Mouse (Mus musculus): Measurements from ENCODE around the gene Ripk3.

DNA sequence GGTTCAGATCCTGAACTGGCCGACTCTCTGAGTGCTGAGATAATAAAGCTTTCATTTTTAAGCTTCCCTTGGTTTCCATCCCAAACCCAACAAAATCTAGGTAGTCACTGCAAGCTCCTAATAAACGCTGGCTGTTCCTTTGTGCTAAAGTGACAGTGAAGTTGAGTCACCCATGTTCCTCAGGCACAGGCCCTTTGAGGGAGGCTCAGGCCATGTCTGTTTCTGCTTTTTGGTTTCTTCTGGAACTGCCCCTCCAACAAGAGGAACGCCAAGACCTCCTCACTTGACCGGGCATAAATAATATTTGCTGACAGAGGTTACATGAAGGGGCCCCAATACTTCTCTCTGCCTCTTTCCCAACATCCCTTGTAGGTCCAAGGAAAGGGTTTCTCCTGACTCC, 52.9 kb downstream of the Ripk3 start:
- TF ChIP-seq EP300 (IDR thresholded peaks at IDR 0.05; ENCODE audit: low read length) (no peak), GABPA (IDR thresholded peaks at IDR 0.05; ENCODE audit: insufficient replicate concordance, low read depth, low read length) (no peak), SIN3A (IDR thresholded peaks at IDR 0.05; ENCODE audit: low read length) (no peak), CTCF (conservative IDR thresholded peaks at IDR 0.05 in 1 of 2, IDR thresholded peaks at IDR 0.05 in 1 of 2; ENCODE audit: low read depth in 2 of 2, low read length in 2 of 2) (no peak), MAX (IDR thresholded peaks at IDR 0.05; ENCODE audit: low read length) (no peak), POLR2A (IDR thresholded peaks at IDR 0.05; ENCODE audit: low read depth, low read length) (no peak), ETS1 (conservative IDR thresholded peaks at IDR 0.05; ENCODE audit: low read depth, low read length) (no peak), ELF1 (IDR thresholded peaks at IDR 0.05; ENCODE audit: low read depth, low read length) (no peak), CHD1 (IDR thresholded peaks at IDR 0.05; ENCODE audit: low read depth, low read length) (no peak), MEF2A (IDR thresholded peaks at IDR 0.05; ENCODE audit: borderline replicate concordance, low read depth, low read length) (no peak)
